Mouse (Mus musculus): Measurements from ENCODE around the gene Kcnmb3.

- no peak for TF ChIP-seq POLR2AphosphoS5 (IDR thresholded peaks at IDR 0.05; ENCODE audit: borderline replicate concordance, low read depth, low read length)
- no peak for TF ChIP-seq UBTF (IDR thresholded peaks at IDR 0.05; ENCODE audit: borderline replicate concordance, insufficient read depth, low read depth, low read length)
- no peak for TF ChIP-seq CTCF (IDR thresholded peaks at IDR 0.05 in 2 of 3, conservative IDR thresholded peaks at IDR 0.05 in 1 of 3; ENCODE audit: control insufficient read depth in 1 of 3, insufficient read depth in 1 of 3, low read depth in 2 of 3, low read length in 3 of 3, poor library complexity in 1 of 3, severe bottlenecking in 1 of 3)
- TF ChIP-seq TBP (IDR thresholded peaks at IDR 0.05; ENCODE audit: low read depth, low read length): no peak
- TF ChIP-seq GATA1 (IDR thresholded peaks at IDR 0.05; ENCODE audit: low read depth, low read length): no peak
- TF ChIP-seq ZNF384 (IDR thresholded peaks at IDR 0.05; ENCODE audit: low read depth, low read length): no peak
- TF ChIP-seq USF1 (IDR thresholded peaks at IDR 0.05; ENCODE audit: low read depth, low read length): no peak
- TF ChIP-seq CHD2 (IDR thresholded peaks at IDR 0.05; ENCODE audit: low read length): no peak
- no peak for TF ChIP-seq POLR2A (IDR thresholded peaks at IDR 0.05; ENCODE audit: control insufficient read depth in 1 of 2, insufficient read depth in 1 of 2, low read depth in 1 of 2, low read length in 2 of 2, poor library complexity in 1 of 2)
- TF ChIP-seq MAZ (IDR thresholded peaks at IDR 0.05; ENCODE audit: low read depth, low read length): no peak
- TF ChIP-seq USF2 (IDR thresholded peaks at IDR 0.05; ENCODE audit: borderline replicate concordance in 1 of 2, insufficient read depth in 1 of 2, low read depth in 1 of 2, low read length in 2 of 2): no peak
- TF ChIP-seq ETS1 (IDR thresholded peaks at IDR 0.05; ENCODE audit: low read depth, low read length): no peak
- no peak for TF ChIP-seq ZC3H11A (IDR thresholded peaks at IDR 0.05; ENCODE audit: low read depth, low read length)
- TF ChIP-seq NELFE (IDR thresholded peaks at IDR 0.05; ENCODE audit: low read depth, low read length): no peak
Observed at GRCm38 (mm10) chr3:32490928-32491315, 1.1 kb downstream of the Kcnmb3 start.

Measured in MEL (cell line).